27 mouse cellular contexts compared by ENCODE assay signal in genomic region chr1:171627801-171628200, GRCm38 (mm10). TPM values are rescaled to one million over a fixed set of nuclear protein-coding genes. Genes with fewer than 3 reads are reported as not detected.
DNase-seq lines count a peak whose midpoint lies in the region; ATAC-seq and TF ChIP-seq lines count a peak whose summit lies in the region.
"Had no signal": no experiment of that assay in that cellular context is flagged by ENCODE, and none has a peak within 500 bp of the region (broad histone marks: within the 10 kb centered on the region; RNA-seq: fewer than 3 reads in every experiment).

No protein-coding gene starts in this region.

- no peak for ATAC-seq in megakaryocyte, adult 5-6 weeks (ENCODE audit: poor library complexity, severe bottlenecking)
- ATAC-seq: activated CD4-positive, CD25-positive, alpha-beta regulatory T cell, adult 4 months; forebrain, embryonic 14.5 days; forebrain, postnatal 0 days; intestine, embryonic 16.5 days had no signal

- TF ChIP-seq POLR2A in bone marrow macrophage, adult 2 months (IDR thresholded peaks at IDR 0.05; ENCODE audit: borderline replicate concordance, low read depth, low read length) = no peak

- peak; percentile 64 for DNase-seq in 416B (ENCODE audit: low read depth)
- no peak for DNase-seq in layer of hippocampus, adult 9-11 months
- no peak for DNase-seq in adrenal gland, postnatal 4 days (ENCODE audit: low spot score in 2 of 2)
- DNase-seq: adrenal gland, adult 8-10 months; adrenal gland, postnatal 25 days; cerebellum, adult 11 months; cerebellum, adult 2 months; cerebellum, adult 9-11 months; cerebellum, postnatal 25 days; forebrain, postnatal 0 days; gastrocnemius, postnatal 25 days; heart, adult 2 months had no signal

- H3K27ac ChIP-seq in bone marrow macrophage, adult 2 months (ENCODE audit: insufficient read depth, low read depth, low read length) = peak overlapping the region; percentile 10; the same call in 1 of the 2 replicates
- peak overlapping the region; percentile 99 for H3K27ac ChIP-seq in macrophage
- H3K27ac ChIP-seq: embryonic facial prominence, embryonic 12.5 days; embryonic facial prominence, embryonic 15.5 days; heart, adult 2 months; heart, embryonic 10.5 days; hindbrain, embryonic 12.5 days; hindbrain, embryonic 15.5 days had no signal

- TF ChIP-seq CTCF in bone marrow macrophage, adult 2 months (IDR thresholded peaks at IDR 0.05; ENCODE audit: low read depth, low read length) = no peak

- WGBS in macrophage (ENCODE audit: missing documents) = 22% methylated on average over 3 of the region's 3 CpGs

- no peaks in the 10 kb centered on the region for H3K79me2 ChIP-seq in macrophage (ENCODE audit: inconsistent target)

- H3K4me1 ChIP-seq in bone marrow macrophage, adult 2 months (ENCODE audit: control insufficient read depth, insufficient read depth, low read length) = peaks cover 37% of the 10 kb centered on the region
- H3K4me1 ChIP-seq: embryonic facial prominence, embryonic 12.5 days; embryonic facial prominence, embryonic 15.5 days; heart, embryonic 10.5 days; hindbrain, embryonic 12.5 days; hindbrain, embryonic 15.5 days had no signal

- no peak overlapping the region for H3K4me3 ChIP-seq in bone marrow macrophage, adult 2 months (ENCODE audit: insufficient read depth, low read length)
- H3K4me3 ChIP-seq in macrophage (ENCODE audit: inconsistent target) = no peak overlapping the region
- H3K4me3 ChIP-seq: embryonic facial prominence, embryonic 12.5 days; embryonic facial prominence, embryonic 15.5 days; heart, adult 2 months; heart, embryonic 10.5 days; hindbrain, embryonic 12.5 days; hindbrain, embryonic 15.5 days had no signal

- no peaks in the 10 kb centered on the region for H3K36me3 ChIP-seq in macrophage (ENCODE audit: inconsistent target)
- H3K36me3 ChIP-seq: embryonic facial prominence, embryonic 12.5 days; embryonic facial prominence, embryonic 15.5 days; heart, embryonic 10.5 days; hindbrain, embryonic 12.5 days; hindbrain, embryonic 15.5 days had no signal

RNA-seq across cellular contexts. Expression of gene Ly9, which starts 20.6 kb away (rescaled TPM):
- 249 and 274 TPM in 2 replicates for polyA plus RNA-seq in bone marrow macrophage, adult 2 months (2012; ENCODE audit: insufficient read depth, insufficient read length, missing spikeins)
- total RNA-seq in macrophage (2018; cell fraction: chromatin; rRNA removed) = 100 to 1,000 TPM in 23 of 26 experiments, 10 to 100 TPM in 3; 76.8 to 200 (median 144) TPM
- 100 to 1,000 TPM; 293 to 703 (median 450) TPM for total RNA-seq in macrophage (2018; cell fraction: cytosol; rRNA removed)
- 100 to 1,000 TPM; 156 to 447 (median 313) TPM for total RNA-seq in macrophage (2018; cell fraction: nucleus; rRNA removed)
- 199 to 492 TPM (median 394 TPM) in 3 replicates for polyA plus RNA-seq in macrophage (2018)
- total RNA-seq in adrenal gland, postnatal 4 days (2021) = 1 to 10 TPM in 1 of 2 experiments, under 1 TPM in 1; 0.73 to 1.3 TPM
- 41.3 and 43.2 TPM in 2 replicates for total RNA-seq in megakaryocyte, adult 5-6 weeks (2015)
- total RNA-seq in megakaryocyte, adult 5-6 weeks (2017) = 72.9 and 75.3 TPM in 2 replicates
- total RNA-seq: forebrain, postnatal 0 days had no signal
- polyA plus RNA-seq: C2C12; forebrain, embryonic 11.5 days; forebrain, embryonic 14.5 days; heart, embryonic 10.5 days; heart, embryonic 14.5 days; hindbrain, embryonic 12.5 days had no signal

RNA-seq across cellular contexts. Expression of gene Slamf7, which starts 25.0 kb away (rescaled TPM):
- polyA plus RNA-seq in bone marrow macrophage, adult 2 months (2012; ENCODE audit: insufficient read depth, insufficient read length, missing spikeins) = 177 and 179 TPM in 2 replicates
- 1,000 to 10,000 TPM in 9 of 26 experiments, 100 to 1,000 TPM in 17; 248 to 1,912 (median 729) TPM for total RNA-seq in macrophage (2018; cell fraction: chromatin; rRNA removed)
- total RNA-seq in macrophage (2018; cell fraction: cytosol; rRNA removed) = 1,000 to 10,000 TPM in 1 of 26 experiments, 100 to 1,000 TPM in 25; 219 to 1,276 (median 582) TPM
- total RNA-seq in macrophage (2018; cell fraction: nucleus; rRNA removed) = 1,000 to 10,000 TPM in 13 of 26 experiments, 100 to 1,000 TPM in 13; 184 to 2,064 (median 1,037) TPM
- 92.5 to 257 TPM (median 179 TPM) in 3 replicates for polyA plus RNA-seq in macrophage (2018)
- total RNA-seq in adrenal gland, postnatal 4 days (2021) = under 1 TPM; 0.31 to 0.93 TPM
- 13.4 and 16.1 TPM in 2 replicates for total RNA-seq in megakaryocyte, adult 5-6 weeks (2015)
- 9.3 and 17.3 TPM in 2 replicates for total RNA-seq in megakaryocyte, adult 5-6 weeks (2017)
- total RNA-seq: ES-E14; gastrocnemius, postnatal 25 days had no signal
- polyA plus RNA-seq: C2C12; embryonic facial prominence, embryonic 12.5 days; forebrain, embryonic 11.5 days; forebrain, embryonic 14.5 days; forebrain, postnatal 0 days; heart, embryonic 10.5 days; heart, embryonic 14.5 days; hindbrain, embryonic 12.5 days; hindbrain, embryonic 15.5 days had no signal

RNA-seq across cellular contexts. Expression of gene Cd48, which starts 54.0 kb away (rescaled TPM):
- 346 and 376 TPM in 2 replicates for polyA plus RNA-seq in bone marrow macrophage, adult 2 months (2012; ENCODE audit: insufficient read depth, insufficient read length, missing spikeins)
- total RNA-seq in macrophage (2018; cell fraction: chromatin; rRNA removed) = 100 to 1,000 TPM in 25 of 26 experiments, 10 to 100 TPM in 1; 76.3 to 222 (median 181) TPM
- total RNA-seq in macrophage (2018; cell fraction: cytosol; rRNA removed) = 100 to 1,000 TPM; 200 to 270 (median 237) TPM
- 100 to 1,000 TPM; 137 to 292 (median 225) TPM for total RNA-seq in macrophage (2018; cell fraction: nucleus; rRNA removed)
- 230 to 330 TPM (median 260 TPM) in 3 replicates for polyA plus RNA-seq in macrophage (2018)
- total RNA-seq in adrenal gland, postnatal 4 days (2021) = 1 to 10 TPM; 2.0 to 3.1 TPM
- total RNA-seq in megakaryocyte, adult 5-6 weeks (2015) = 528 and 600 TPM in 2 replicates
- total RNA-seq in megakaryocyte, adult 5-6 weeks (2017) = 243 and 278 TPM in 2 replicates
- polyA plus RNA-seq: C2C12; forebrain, embryonic 11.5 days had no signal

Comparison
In these comparisons a context has a peak if more than half of its experiments do, and no peak if none do; other contexts are left out.
1. RNA of gene Ly9, which starts 20.6 kb away (total RNA-seq): 41.3 to 75.3 TPM in megakaryocyte, adult 5-6 weeks; 0.73 to 1.3 TPM in adrenal gland, postnatal 4 days; every median in the first group is over 10 times any median in the second.
2. RNA of gene Slamf7, which starts 25.0 kb away (total RNA-seq): 9.3 to 17.3 TPM in megakaryocyte, adult 5-6 weeks; 0.31 to 0.93 TPM in adrenal gland, postnatal 4 days; every median in the first group is over 4 times any median in the second.
3. RNA of gene Cd48, which starts 54.0 kb away (total RNA-seq): 243 to 600 TPM in megakaryocyte, adult 5-6 weeks; 2.0 to 3.1 TPM in adrenal gland, postnatal 4 days; every median in the first group is over 10 times any median in the second.